Mouse (Mus musculus) heart, postnatal 4 days (tissue): ENCODE results near the gene Ltbp1. TPM values are rescaled to one million over a fixed set of nuclear protein-coding genes. Genes with fewer than 3 reads are reported as not detected.
"Not testable (repeated sequence)": the region's sequence is repeated elsewhere in the genome, so short reads cannot be mapped to it uniquely, and the experiment has no call there.

Experiments
- DNase-seq: peaks from one replicate; pipeline ENCODE4 v3.0.0; 2021
- total RNA-seq, 2 experiments: library from RNA; stranded (reverse); gene quantifications; 2 replicates each; pipeline ENCODE4 v1.2.3; 2021

Gene Ltbp1
- total RNA-seq, 2 experiments from 2014 or later = 63.8 to 67.0 TPM

DNA sequence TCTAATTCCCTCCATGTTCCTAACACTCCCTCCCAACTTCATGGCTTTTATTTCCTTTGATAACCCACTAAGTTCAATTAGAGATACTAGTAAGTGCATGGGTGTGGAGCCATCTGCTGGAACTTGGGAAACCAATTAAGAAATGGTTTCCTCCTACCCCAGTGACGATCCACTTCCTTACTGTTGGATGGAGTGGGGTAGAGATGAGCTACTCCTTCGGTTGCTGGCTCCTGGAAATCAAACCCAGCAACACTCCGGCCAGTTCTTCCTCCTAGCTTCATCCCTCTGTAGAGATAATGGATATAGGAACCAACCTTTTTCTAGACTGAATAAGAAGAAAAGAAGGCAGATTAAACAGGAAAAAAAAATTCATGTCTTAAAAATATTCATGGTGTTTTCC is 113.5 kb downstream of the Ltbp1 start:
- DNase-seq = no peak

DNA sequence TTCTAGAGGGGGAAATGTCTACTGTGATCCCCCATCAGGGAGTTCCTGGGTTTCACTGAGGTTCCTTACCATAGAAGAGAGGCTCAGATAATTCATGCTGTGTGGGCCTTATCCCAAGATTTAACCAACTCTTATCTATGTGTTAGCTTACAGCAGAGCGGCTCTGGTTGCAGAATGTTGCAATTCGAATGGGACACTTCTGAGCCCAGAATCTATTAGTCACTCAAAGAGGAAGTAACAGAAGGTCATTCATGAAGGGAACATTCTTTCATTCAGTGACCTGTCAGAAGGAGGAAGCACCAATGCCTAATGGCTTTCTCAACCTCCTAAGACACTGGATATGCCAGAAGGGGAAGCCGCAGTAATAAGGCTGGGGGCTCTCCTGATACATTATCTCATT is 114.1 kb downstream of the Ltbp1 start:
- no peak for DNase-seq

- DNase-seq = no peak
Measured at GRCm38 (mm10) chr17:75120071-75120470, 114.7 kb downstream of the Ltbp1 start.

- no peak for DNase-seq
Measured at GRCm38 (mm10) chr17:75122584-75123282, 117.4 kb downstream of the Ltbp1 start.

DNA sequence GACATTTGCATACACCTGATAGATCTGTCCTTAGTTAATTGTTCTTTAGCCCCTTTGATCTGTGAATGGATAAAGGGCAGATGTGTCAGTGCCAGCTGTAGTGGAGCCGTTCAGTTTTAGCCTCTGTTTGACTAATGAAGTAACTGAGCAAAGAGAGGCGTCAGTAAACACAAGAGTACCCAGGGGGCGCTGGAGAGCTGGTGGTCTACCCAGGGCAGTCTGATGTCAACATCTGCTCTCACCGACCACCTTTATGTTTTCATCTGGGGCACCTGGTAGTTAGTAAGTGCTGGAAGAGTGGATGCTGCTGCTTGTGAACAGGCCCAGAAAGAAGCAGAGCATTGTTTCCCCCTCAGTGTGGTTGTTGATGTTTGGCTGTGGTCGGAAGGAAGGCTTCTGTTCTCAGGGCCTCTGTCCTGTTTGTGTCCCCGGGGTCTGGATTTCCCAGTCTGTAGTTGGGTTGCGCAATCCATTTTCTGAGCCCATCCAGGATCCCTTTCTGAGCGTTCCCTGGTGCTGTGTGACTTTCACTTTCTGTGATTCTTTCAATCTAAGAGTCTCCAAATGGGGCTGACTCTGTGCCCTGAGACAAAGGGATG is 123.1 kb downstream of the Ltbp1 start:
- DNase-seq = peak; percentile 55

GRCm38 (mm10) chr17:75133983-75134382 is 128.6 kb downstream of the Ltbp1 start:
- no peak for DNase-seq

GRCm38 (mm10) chr17:75139731-75140130 is 134.4 kb downstream of the Ltbp1 start:
- DNase-seq = no peak

- DNase-seq = not testable (repeated sequence)
Measured at GRCm38 (mm10) chr17:75142845-75143244, 137.5 kb downstream of the Ltbp1 start.

- DNase-seq = no peak
Measured at GRCm38 (mm10) chr17:75143927-75144326, 138.6 kb downstream of the Ltbp1 start.

GRCm38 (mm10) chr17:75147218-75147617 is 141.8 kb downstream of the Ltbp1 start:
- no peak for DNase-seq

DNA sequence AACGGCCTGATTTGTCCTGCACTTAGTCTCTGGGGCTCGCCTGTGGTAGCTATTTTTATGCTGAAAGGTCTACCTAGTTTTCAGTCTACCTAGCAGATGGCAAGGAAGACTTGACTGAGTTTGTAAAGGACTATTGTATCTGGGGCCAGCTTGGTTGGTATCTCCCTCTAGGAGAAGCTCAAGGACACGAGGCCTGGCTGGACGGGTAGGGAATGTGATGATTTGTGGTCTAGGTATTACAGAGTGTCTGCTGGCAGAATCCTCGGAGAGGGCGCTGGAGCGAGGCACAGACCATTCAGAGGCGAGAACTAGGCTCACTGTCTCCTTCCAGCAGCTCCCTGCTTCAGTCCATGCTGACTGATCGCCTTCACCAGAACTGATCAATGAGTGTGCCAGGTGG is 146.4 kb downstream of the Ltbp1 start:
- DNase-seq = peak; percentile 20

GRCm38 (mm10) chr17:75153088-75153487 is 147.7 kb downstream of the Ltbp1 start:
- DNase-seq = no peak

DNA sequence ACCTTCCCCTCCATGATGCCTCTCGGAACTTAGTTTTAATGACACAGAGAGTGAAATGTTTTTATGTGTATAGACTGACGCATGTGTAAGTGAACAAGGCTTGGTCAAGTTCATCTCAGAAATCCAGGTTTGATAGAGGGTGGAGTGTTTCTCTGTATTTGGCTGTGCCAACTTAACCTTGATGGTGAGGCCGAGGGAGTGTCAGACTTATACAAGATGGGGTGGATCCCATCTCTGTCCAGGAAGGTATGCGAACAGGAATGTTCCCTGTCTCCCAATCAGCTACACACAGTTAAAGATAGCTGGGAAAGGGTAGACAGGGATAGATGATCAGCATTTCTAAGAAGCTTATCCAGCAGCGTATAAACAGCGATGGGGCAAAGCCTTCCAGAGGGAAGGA is 153.0 kb downstream of the Ltbp1 start:
- no peak for DNase-seq

DNA sequence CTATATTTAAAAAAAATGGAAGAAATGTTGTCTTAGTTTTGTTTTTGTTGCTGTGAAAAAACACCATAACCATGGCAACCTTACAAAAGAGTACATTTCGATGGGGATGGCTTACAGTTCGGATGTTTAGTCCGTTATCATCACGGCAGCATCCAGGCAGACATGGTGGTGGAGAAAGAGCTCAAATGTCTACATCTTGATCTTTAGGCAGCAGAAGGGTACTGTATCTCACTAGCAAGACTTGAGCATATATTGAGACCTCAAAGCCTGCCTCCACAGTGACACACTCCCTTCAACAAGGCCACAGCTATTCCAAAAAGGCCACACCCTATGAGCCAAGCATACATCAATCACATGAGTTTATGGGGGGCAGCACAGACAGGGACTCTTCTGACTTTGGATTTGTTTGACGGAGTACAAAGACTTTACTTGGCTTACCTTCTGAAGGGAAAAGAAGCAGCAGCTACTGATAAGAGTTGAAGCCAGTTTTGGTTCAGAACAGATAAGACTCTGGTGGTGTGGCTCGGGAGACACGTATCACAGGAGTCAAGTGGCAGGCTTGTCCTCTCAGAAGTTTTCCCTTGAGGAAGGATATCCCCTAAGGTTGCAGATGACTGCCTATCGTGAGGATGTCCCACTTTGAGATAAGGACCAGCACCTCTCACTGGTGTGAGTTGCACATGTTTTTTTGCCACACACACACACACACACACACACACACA is 153.9 kb downstream of the Ltbp1 start:
- no peak for DNase-seq

- DNase-seq = no peak
Measured at GRCm38 (mm10) chr17:75161062-75161461, 155.7 kb downstream of the Ltbp1 start.

DNA sequence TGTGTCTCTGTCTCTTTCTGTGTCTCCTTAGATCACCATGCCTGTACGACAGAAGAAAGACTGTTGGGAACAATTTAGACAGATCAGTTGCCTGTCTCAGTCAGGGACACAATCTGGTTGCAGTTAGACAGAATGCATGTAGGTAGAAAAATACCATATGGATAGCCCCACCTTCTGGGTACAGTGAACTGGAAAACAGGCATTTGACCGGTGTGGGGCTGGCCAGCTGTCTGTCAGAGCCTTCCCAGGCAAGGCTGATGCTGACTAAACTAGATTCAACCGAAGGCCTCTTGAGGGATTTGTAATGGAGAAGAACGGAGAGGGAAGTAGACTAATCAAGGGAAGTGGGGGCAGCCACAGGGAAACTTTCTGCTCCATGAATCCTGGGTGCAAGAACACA is 156.6 kb downstream of the Ltbp1 start:
- no peak for DNase-seq

DNA sequence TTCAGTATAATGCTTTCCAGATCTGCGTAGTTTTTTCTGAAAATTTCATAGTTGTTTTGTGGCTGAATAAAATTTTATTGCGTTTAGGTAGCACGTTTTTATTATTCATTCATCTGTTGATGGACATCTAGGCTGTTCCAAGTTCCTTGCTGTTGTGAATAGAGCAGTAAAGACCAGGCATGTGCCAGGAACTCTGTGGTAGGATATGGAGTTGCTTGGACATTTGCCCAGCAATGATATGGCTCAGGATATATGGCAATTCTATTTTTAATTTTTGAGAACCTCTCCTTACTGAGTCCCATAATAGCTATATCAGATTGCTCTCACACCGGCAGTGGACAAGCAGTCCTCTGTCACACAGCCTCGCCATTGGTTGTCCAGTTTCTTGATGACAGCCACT is 159.2 kb downstream of the Ltbp1 start:
- DNase-seq = no peak

GRCm38 (mm10) chr17:75168572-75169200 is 163.3 kb downstream of the Ltbp1 start:
- no peak for DNase-seq

DNA sequence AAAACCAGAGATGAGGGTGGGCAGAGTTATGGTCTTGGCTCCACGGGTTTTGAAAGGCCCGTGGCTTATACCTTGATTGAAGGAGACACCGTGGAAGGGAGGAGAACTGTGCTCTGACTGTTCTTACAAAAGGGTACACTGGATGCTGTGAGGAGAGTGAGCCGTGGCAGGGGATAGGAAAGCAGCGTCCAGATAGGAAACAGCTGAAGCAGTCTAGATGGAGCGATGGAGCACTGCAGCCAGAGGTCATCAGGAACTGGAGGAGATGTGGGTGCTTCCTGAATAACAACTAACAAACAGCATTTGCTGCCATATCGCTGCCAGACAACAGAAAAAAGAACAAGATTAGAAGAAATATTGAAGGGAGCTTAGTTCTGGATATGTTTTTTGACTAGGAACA is 166.3 kb downstream of the Ltbp1 start:
- no peak for DNase-seq

- no peak for DNase-seq
Measured at GRCm38 (mm10) chr17:75172685-75173205, 167.4 kb downstream of the Ltbp1 start.

GRCm38 (mm10) chr17:75174501-75174900 is 169.1 kb downstream of the Ltbp1 start:
- DNase-seq = no peak

- peak; percentile 66 for DNase-seq
Measured at GRCm38 (mm10) chr17:75177920-75178867, 172.8 kb downstream of the Ltbp1 start.
